Mouse (Mus musculus): Measurements from ENCODE around the gene Mcoln2.

Gene Mcoln2

GRCm38 (mm10) chr3:146149156-146150057 lies at the start of gene Mcoln2:
Gene Mcoln2 (plus strand): TSS chr3:146149833.
- DNase-seq (ENCODE audit: low spot score in 2 of 2), result no peak

GRCm38 (mm10) chr3:146099925-146100324 lies 49.7 kb upstream of the Mcoln2 start:
- no peak for DNase-seq (ENCODE audit: low spot score in 2 of 2)

GRCm38 (mm10) chr3:146102049-146102448 lies 47.6 kb upstream of the Mcoln2 start:
- DNase-seq (ENCODE audit: low spot score in 2 of 2), result no peak

- no peak for DNase-seq (ENCODE audit: low spot score in 2 of 2)
Observed at GRCm38 (mm10) chr3:146107116-146107849, 42.4 kb upstream of the Mcoln2 start.

GRCm38 (mm10) chr3:146107921-146108571 lies 41.6 kb upstream of the Mcoln2 start, which contains the start of gene Wdr63:
Gene Wdr63 (minus strand): TSS chr3:146108130.
- DNase-seq (ENCODE audit: low spot score in 2 of 2), result peak; percentile 48 to 73

DNA sequence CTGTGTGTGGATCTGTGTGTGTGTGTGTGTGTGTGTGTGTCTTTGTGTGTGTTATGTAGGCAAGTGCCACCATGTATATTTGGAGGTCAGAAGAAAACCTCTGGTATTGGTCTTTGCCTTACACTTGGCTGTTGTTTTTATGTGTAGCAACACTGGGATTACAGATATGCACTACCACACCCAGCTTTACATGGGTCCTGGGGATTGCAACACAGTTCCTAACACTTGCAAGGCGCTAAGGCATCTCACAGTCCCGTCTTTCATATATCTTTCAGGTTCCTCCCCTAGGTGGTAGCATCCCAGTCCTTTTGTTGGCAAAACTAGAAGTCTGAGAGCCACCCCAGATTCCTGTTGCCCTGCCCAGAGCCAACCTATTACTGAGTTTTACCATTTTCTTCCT lies 40.7 kb upstream of the Mcoln2 start:
- DNase-seq (ENCODE audit: low spot score in 2 of 2), result no peak

GRCm38 (mm10) chr3:146110358-146110757 lies 39.3 kb upstream of the Mcoln2 start:
- DNase-seq (ENCODE audit: low spot score in 2 of 2), result no peak

GRCm38 (mm10) chr3:146110916-146111315 lies 38.7 kb upstream of the Mcoln2 start:
- no peak for DNase-seq (ENCODE audit: low spot score in 2 of 2)

GRCm38 (mm10) chr3:146117258-146117996 lies 32.2 kb upstream of the Mcoln2 start, which contains the start of gene Mcoln3:
Gene Mcoln3 (plus strand): TSS chr3:146117450.
- no peak for DNase-seq (ENCODE audit: low spot score in 2 of 2)

DNA sequence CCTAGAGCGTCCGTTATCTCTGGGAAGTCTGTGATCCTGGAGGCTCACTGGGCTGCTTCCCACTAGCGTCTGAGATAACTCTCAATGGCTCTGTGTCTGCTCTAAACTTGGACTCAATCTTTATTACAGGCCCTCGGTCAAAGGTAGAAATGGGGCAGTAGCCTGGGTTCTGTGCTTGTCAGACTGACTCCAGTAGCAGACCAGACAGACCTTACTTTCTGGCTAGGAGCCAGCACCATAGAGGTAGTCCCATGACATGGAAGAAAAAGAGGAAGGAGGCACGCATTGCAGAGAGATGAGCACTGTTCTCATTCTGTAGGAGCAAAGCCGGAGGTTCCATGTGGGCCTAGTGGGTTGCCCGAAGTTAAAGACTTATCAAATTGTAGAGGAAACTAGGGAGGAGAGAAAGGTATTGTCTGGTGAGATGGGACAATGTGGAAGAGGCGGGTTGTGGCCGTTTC lies 31.6 kb upstream of the Mcoln2 start:
- no peak for DNase-seq (ENCODE audit: low spot score in 2 of 2)

DNA sequence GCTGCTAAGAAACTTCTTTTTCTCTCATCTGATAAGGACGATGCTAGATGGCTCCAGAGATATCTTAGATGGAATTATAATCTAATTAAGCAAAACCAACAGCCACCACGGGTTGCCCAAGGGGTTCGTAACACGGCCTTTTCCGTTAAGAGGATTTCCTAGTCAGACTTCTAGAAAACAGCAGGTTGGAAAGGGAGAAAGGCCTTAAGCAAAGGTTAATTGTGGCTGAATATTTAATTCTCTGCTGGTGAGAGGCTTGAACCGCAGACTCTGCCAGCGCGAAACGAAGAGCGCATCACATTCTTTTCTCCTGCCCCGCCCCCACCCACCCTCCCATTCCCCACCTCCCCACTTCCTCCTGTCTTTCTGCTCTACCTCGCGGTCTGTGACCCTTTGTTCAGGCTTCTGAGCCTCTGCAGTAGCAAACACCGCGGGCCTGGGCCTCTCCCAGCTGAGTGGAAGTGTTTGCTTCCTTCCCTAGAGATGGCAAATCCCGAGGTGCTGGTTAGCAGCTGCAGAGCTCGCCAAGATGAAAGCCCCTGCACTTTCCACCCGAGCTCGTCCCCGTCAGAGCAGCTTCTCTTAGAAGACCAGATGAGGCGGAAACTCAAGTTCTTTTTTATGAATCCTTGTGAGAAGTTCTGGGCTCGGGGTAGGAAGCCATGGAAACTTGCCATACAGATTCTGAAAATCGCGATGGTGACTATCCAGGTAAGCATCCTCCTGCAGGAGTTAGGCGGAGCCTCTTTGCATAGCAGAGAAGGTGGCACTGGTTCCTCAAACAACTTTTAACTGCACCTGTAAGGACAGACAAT lies 28.1 kb upstream of the Mcoln2 start:
- DNase-seq (ENCODE audit: low spot score in 2 of 2), result no peak

DNA sequence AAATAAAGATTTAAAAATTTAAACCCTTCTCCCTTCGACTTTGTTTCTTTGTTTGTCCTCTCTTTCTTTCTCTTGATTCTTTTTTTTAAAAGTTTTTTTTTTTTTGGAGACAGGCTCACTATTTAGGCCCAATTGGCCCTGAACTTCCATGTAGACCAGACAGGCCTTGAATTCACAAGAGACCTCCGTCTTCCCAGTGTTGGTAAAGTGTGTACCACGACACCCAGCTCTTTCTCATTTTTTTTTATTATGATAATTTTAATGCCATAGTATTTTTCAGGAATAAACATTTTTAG lies 27.6 kb upstream of the Mcoln2 start:
- no peak for DNase-seq (ENCODE audit: low spot score in 2 of 2)

DNA sequence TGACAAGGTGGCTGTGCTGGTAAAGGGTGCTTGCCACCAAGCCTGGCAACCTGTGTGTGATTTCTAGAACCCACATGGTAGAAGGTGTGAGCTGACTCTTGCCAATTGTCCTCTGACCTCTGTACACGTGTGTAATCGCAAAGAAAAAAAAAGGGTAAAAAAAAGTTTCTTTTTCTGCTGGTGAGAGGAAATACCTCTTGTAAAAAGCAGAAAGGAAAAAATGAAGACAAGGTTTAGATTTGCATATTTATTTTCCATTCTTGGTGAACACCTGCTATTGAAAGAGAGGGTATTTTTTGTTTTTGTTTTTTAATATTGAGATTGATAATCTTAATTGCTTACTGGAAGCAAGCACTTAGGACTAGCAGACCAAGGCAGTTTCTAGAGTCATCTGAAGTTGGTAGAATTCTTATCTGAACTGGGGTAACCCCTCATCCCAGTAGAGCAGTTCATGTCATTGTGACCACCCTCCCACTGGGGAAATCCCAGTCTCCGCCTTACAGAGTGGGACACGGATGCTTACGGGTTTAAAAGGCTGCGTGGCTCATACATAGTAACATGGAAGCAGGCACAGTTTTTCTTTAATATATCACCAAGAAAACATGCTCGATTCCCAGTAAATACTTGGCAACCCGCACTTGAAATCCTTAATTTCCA lies 26.7 kb upstream of the Mcoln2 start:
- no peak for DNase-seq (ENCODE audit: low spot score in 2 of 2)

DNA sequence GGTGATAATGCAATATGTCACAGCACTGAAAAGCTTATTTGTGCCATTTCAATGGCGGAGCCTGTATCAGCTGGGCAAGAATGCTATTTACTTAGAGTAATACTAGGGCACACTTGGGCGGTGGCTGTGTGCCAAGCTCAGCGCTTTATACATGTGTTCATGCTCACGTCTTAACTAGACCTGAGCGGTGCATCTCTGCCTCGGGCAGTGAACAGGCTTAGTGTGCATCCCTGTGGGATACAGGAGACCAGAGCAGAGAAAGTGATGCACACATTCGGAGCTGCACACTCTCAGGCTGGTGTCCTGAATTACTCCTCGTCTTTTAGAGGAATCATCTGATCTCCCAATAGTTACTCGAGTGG lies 26.2 kb upstream of the Mcoln2 start:
- DNase-seq (ENCODE audit: low spot score in 2 of 2), result no peak

DNA sequence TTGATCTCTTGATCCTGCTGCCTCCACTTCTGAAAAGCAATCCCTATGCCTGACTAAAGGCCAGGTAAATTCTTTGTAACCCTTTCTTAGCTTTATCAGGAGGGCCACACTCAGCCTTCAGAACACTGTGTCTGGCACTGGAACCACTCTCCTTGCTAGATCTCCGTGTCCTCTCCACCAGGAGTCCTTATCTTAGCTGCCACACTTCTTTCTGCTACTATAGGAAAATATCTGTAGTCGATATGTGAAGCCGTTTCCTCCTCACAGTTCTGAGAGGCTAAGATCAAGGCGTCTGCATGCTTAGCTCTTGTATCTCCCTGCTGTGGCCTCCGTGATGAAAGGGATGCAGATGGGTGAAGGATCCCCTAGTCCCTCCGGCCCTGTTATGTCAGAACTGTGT lies 22.4 kb upstream of the Mcoln2 start:
- no peak for DNase-seq (ENCODE audit: low spot score in 2 of 2)

- DNase-seq (ENCODE audit: low spot score in 2 of 2), result no peak
Observed at GRCm38 (mm10) chr3:146134834-146135233, 14.8 kb upstream of the Mcoln2 start.

DNA sequence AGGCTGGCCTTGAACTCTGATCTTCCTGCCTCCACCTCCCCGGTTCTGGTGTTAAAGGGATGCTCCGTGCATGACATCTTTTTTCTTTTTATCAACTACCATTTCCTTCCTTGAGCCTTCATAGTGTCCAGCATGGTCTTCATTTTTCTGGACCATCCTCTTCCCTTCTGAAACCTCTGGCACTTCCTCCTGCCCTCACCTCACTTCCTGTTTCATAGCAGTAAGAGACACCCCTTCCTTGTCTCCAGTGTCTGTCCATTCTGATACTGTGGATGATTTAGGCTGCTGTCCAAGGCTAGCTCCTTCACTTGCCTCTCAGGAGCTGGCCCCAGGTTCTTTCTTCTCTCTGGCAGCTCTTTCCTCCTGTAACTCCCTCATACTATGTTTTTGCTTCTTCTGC lies 14.2 kb upstream of the Mcoln2 start:
- no peak for DNase-seq (ENCODE audit: low spot score in 2 of 2)

DNA sequence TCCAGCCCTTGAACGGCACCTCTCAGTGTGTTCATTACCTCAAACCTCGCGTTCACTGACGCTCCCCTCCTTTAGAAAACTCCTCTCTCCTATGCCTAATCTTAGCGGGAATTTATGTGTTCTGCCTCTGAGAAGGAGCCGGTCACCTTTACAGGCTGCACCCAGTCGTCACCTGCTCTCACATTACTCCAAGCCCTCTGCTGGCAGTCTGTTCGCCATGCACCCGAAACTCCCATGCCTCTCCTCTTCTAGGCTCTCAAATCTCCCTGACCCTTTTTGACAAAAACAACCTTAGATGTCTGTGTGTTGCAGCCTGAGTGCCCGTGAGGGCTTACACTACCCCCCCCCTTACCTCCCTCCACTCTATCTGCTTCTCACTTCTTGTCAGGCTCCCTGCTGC lies 13.2 kb upstream of the Mcoln2 start:
- no peak for DNase-seq (ENCODE audit: low spot score in 2 of 2)

GRCm38 (mm10) chr3:146140276-146140675 lies 9.4 kb upstream of the Mcoln2 start:
- no peak for DNase-seq (ENCODE audit: low spot score in 2 of 2)

DNA sequence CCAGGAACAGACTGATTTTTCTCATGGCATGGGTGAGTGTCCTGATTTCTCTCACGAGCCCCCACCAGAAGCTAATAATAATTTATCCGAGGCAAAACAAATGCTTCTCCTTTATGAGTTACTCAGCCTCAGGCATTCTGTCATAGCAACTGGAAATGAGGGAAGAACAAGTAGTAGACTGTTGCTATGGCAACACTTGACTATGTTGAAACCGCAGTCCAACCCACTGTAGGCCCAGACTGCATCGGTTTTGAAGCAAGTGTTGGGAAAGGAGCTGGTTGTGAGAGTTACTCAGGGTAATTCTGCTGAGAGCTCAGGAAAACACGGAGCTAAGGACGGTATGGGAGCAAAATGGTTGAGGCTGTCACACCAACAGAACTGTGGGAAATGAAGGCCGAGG lies 7.1 kb upstream of the Mcoln2 start:
- no peak for DNase-seq (ENCODE audit: low spot score in 2 of 2)

Measured in right cerebral cortex, postnatal 36 days (tissue).